Mouse (Mus musculus): ENCODE data around the gene Cfap43. TPM values are rescaled to one million over a fixed set of nuclear protein-coding genes. Genes with fewer than 3 reads are reported as not detected.

The Cfap43 gene
- total RNA-seq, 1 experiment: 1.5 TPM

DNA sequence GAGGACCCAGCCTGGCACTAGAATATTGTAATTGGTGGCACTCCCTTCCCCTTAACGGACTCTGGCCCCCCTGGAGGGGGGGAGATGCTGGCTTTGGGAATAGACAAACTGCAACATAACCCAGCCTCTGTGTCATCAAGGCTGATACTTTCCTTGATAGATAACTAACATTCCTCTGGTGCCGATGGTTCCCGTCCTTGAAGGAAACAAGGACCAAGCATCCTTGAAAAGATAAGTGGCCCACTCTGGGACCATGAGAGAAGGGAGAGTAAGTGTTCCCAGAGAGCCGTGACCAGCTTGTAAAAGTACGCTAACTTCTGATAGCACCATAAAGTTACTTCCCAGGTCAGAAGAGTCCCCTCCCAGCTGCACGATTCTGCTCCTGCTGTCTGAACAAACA, 196.6 kb downstream of the Cfap43 start:
- Histone ChIP-seq H3K27ac (ENCODE audit: insufficient read depth, low read depth, low read length, poor library complexity, severe bottlenecking) (no peak overlapping the region), H3K4me3 (ENCODE audit: insufficient read depth in 1 of 2, low read depth in 1 of 2, low read length in 2 of 2, poor library complexity in 1 of 2, severe bottlenecking in 1 of 2) (no peak overlapping the region), H3K4me1 (ENCODE audit: control insufficient read depth in 2 of 2, insufficient read depth in 2 of 2, low read length in 2 of 2, poor library complexity in 1 of 2) (no peaks in the 10 kb centered on the region), H3K9ac (ENCODE audit: insufficient read depth, low read depth, low read length, poor library complexity, severe bottlenecking) (no peak overlapping the region), H3K9me3 (ENCODE audit: control insufficient read depth, insufficient read depth, low read depth, low read length) (no peaks in the 10 kb centered on the region), H3K36me3 (ENCODE audit: control insufficient read depth, insufficient read depth, low read length, poor library complexity, severe bottlenecking) (no peaks in the 10 kb centered on the region)
- in situ Hi-C loops (cut with MboI; ENCODE audit: low sequenced_read_pairs in 2 of 2, unreplicated experiment in 2 of 2): no loop called here
- DNase-seq (ENCODE audit: low read depth, low spot score): no peak
- TF ChIP-seq HCFC1 (IDR thresholded peaks at IDR 0.05; ENCODE audit: borderline replicate concordance, insufficient read depth, low read length) (no peak), MAFK (IDR thresholded peaks at IDR 0.05; ENCODE audit: insufficient read depth, low read depth, low read length) (no peak), ZC3H11A (IDR thresholded peaks at IDR 0.05; ENCODE audit: borderline replicate concordance, low read depth, low read length) (no peak), ZNF384 (IDR thresholded peaks at IDR 0.05; ENCODE audit: low read depth, low read length) (no peak), CHD2 (IDR thresholded peaks at IDR 0.05; ENCODE audit: low read depth, low read length) (no peak)

GRCm38 (mm10) chr19:47719147-47719546, 199.9 kb downstream of the Cfap43 start:
- Histone ChIP-seq H3K4me1 (ENCODE audit: control insufficient read depth in 2 of 2, insufficient read depth in 2 of 2, low read length in 2 of 2, poor library complexity in 1 of 2) (no peaks in the 10 kb centered on the region), H3K9me3 (ENCODE audit: control insufficient read depth, insufficient read depth, low read depth, low read length) (no peaks in the 10 kb centered on the region), H3K27ac (ENCODE audit: insufficient read depth, low read depth, low read length, poor library complexity, severe bottlenecking) (no peak overlapping the region), H3K9ac (ENCODE audit: insufficient read depth, low read depth, low read length, poor library complexity, severe bottlenecking) (no peak overlapping the region), H3K36me3 (ENCODE audit: control insufficient read depth, insufficient read depth, low read length, poor library complexity, severe bottlenecking) (no peaks in the 10 kb centered on the region), H3K4me3 (ENCODE audit: insufficient read depth in 1 of 2, low read depth in 1 of 2, low read length in 2 of 2, poor library complexity in 1 of 2, severe bottlenecking in 1 of 2) (no peak overlapping the region)
- in situ Hi-C loops (cut with MboI; ENCODE audit: low sequenced_read_pairs in 2 of 2, unreplicated experiment in 2 of 2): no loop called here
- DNase-seq (ENCODE audit: low read depth, low spot score): no peak
- TF ChIP-seq ZNF384 (IDR thresholded peaks at IDR 0.05; ENCODE audit: low read depth, low read length) (no peak), ZC3H11A (IDR thresholded peaks at IDR 0.05; ENCODE audit: borderline replicate concordance, low read depth, low read length) (no peak), MAFK (IDR thresholded peaks at IDR 0.05; ENCODE audit: insufficient read depth, low read depth, low read length) (no peak), HCFC1 (IDR thresholded peaks at IDR 0.05; ENCODE audit: borderline replicate concordance, insufficient read depth, low read length) (no peak), CHD2 (IDR thresholded peaks at IDR 0.05; ENCODE audit: low read depth, low read length) (no peak)

- Histone ChIP-seq H3K27ac (ENCODE audit: insufficient read depth, low read depth, low read length, poor library complexity, severe bottlenecking) (no peak overlapping the region), H3K4me3 (ENCODE audit: insufficient read depth in 1 of 2, low read depth in 1 of 2, low read length in 2 of 2, poor library complexity in 1 of 2, severe bottlenecking in 1 of 2) (no peak overlapping the region), H3K9me3 (ENCODE audit: control insufficient read depth, insufficient read depth, low read depth, low read length) (no peaks in the 10 kb centered on the region), H3K9ac (ENCODE audit: insufficient read depth, low read depth, low read length, poor library complexity, severe bottlenecking) (no peak overlapping the region), H3K36me3 (ENCODE audit: control insufficient read depth, insufficient read depth, low read length, poor library complexity, severe bottlenecking) (no peaks in the 10 kb centered on the region), H3K4me1 (ENCODE audit: control insufficient read depth in 2 of 2, insufficient read depth in 2 of 2, low read length in 2 of 2, poor library complexity in 1 of 2) (no peaks in the 10 kb centered on the region)
- TF ChIP-seq CHD2 (IDR thresholded peaks at IDR 0.05; ENCODE audit: low read depth, low read length) (no peak), ZC3H11A (IDR thresholded peaks at IDR 0.05; ENCODE audit: borderline replicate concordance, low read depth, low read length) (no peak; the same call in 1 of the 2 replicates), HCFC1 (IDR thresholded peaks at IDR 0.05; ENCODE audit: borderline replicate concordance, insufficient read depth, low read length) (no peak), ZNF384 (IDR thresholded peaks at IDR 0.05; ENCODE audit: low read depth, low read length) (no peak), MAFK (IDR thresholded peaks at IDR 0.05; ENCODE audit: insufficient read depth, low read depth, low read length) (no peak)
- in situ Hi-C loops (cut with MboI; ENCODE audit: low sequenced_read_pairs in 2 of 2, unreplicated experiment in 2 of 2): no loop called here
- peak; percentile 17 for DNase-seq (ENCODE audit: low read depth, low spot score)
Observed at GRCm38 (mm10) chr19:47716144-47716543, 202.9 kb downstream of the Cfap43 start.

- TF ChIP-seq ZC3H11A (IDR thresholded peaks at IDR 0.05; ENCODE audit: borderline replicate concordance, low read depth, low read length): no peak
- TF ChIP-seq HCFC1 (IDR thresholded peaks at IDR 0.05; ENCODE audit: borderline replicate concordance, insufficient read depth, low read length): no peak
- TF ChIP-seq CHD2 (IDR thresholded peaks at IDR 0.05; ENCODE audit: low read depth, low read length): no peak
- no peak for TF ChIP-seq MAFK (IDR thresholded peaks at IDR 0.05; ENCODE audit: insufficient read depth, low read depth, low read length)
- no peak for TF ChIP-seq ZNF384 (IDR thresholded peaks at IDR 0.05; ENCODE audit: low read depth, low read length)
- no peaks in the 10 kb centered on the region for H3K4me1 ChIP-seq (ENCODE audit: control insufficient read depth in 2 of 2, insufficient read depth in 2 of 2, low read length in 2 of 2, poor library complexity in 1 of 2)
- no peak overlapping the region for H3K4me3 ChIP-seq (ENCODE audit: insufficient read depth in 1 of 2, low read depth in 1 of 2, low read length in 2 of 2, poor library complexity in 1 of 2, severe bottlenecking in 1 of 2)
- in situ Hi-C loops (cut with MboI; ENCODE audit: low sequenced_read_pairs in 2 of 2, unreplicated experiment in 2 of 2): no loop called here
- no peaks in the 10 kb centered on the region for H3K36me3 ChIP-seq (ENCODE audit: control insufficient read depth, insufficient read depth, low read length, poor library complexity, severe bottlenecking)
- H3K9ac ChIP-seq (ENCODE audit: insufficient read depth, low read depth, low read length, poor library complexity, severe bottlenecking): no peak overlapping the region
- H3K9me3 ChIP-seq (ENCODE audit: control insufficient read depth, insufficient read depth, low read depth, low read length): no peaks in the 10 kb centered on the region
- no peak overlapping the region for H3K27ac ChIP-seq (ENCODE audit: insufficient read depth, low read depth, low read length, poor library complexity, severe bottlenecking)
- no peak for DNase-seq (ENCODE audit: low read depth, low spot score)
Observed at GRCm38 (mm10) chr19:47713457-47713856, 205.6 kb downstream of the Cfap43 start.

DNA sequence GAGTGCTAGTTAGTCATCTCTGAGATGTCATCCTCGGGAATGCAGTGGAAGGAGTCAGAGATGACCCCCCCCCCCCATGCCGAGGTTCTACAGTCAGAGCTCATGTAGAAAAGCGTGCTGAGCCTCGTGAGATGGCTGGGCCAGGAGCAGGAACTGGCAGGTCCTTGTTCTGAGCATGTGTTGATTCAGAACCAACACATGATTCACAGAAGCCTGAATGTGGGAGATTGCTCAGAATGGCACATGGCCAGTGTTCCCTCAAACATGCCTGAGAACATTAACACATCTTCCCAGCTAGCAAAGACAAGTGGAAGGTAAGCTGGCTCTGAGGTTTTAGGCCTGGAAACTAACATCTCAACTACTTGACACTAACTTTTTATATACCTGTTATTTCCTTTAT, 208.7 kb downstream of the Cfap43 start:
- in situ Hi-C loops (cut with MboI; ENCODE audit: low sequenced_read_pairs in 2 of 2, unreplicated experiment in 2 of 2): no loop called here
- no peak for TF ChIP-seq HCFC1 (IDR thresholded peaks at IDR 0.05; ENCODE audit: borderline replicate concordance, insufficient read depth, low read length)
- TF ChIP-seq MAFK (IDR thresholded peaks at IDR 0.05; ENCODE audit: insufficient read depth, low read depth, low read length): no peak
- TF ChIP-seq CHD2 (IDR thresholded peaks at IDR 0.05; ENCODE audit: low read depth, low read length): no peak
- TF ChIP-seq ZNF384 (IDR thresholded peaks at IDR 0.05; ENCODE audit: low read depth, low read length): no peak
- TF ChIP-seq ZC3H11A (IDR thresholded peaks at IDR 0.05; ENCODE audit: borderline replicate concordance, low read depth, low read length): no peak
- DNase-seq (ENCODE audit: low read depth, low spot score): no peak
- Histone ChIP-seq H3K9me3 (ENCODE audit: control insufficient read depth, insufficient read depth, low read depth, low read length) (no peaks in the 10 kb centered on the region), H3K27ac (ENCODE audit: insufficient read depth, low read depth, low read length, poor library complexity, severe bottlenecking) (no peak overlapping the region), H3K4me3 (ENCODE audit: insufficient read depth in 1 of 2, low read depth in 1 of 2, low read length in 2 of 2, poor library complexity in 1 of 2, severe bottlenecking in 1 of 2) (no peak overlapping the region), H3K4me1 (ENCODE audit: control insufficient read depth in 2 of 2, insufficient read depth in 2 of 2, low read length in 2 of 2, poor library complexity in 1 of 2) (no peaks in the 10 kb centered on the region), H3K9ac (ENCODE audit: insufficient read depth, low read depth, low read length, poor library complexity, severe bottlenecking) (no peak overlapping the region), H3K36me3 (ENCODE audit: control insufficient read depth, insufficient read depth, low read length, poor library complexity, severe bottlenecking) (no peaks in the 10 kb centered on the region)

All from ES-E14 (cell line).